Mouse (Mus musculus) layer of hippocampus, adult 9-11 months (tissue): Measurements from ENCODE around the gene Napsa.
A peak's percentile ranks its signal among the peaks of the same experiment; 100 is the strongest.

Source experiments
- DNase-seq: peaks from one replicate; pipeline ENCODE4 v3.0.0; 2022

Gene Napsa

DNA sequence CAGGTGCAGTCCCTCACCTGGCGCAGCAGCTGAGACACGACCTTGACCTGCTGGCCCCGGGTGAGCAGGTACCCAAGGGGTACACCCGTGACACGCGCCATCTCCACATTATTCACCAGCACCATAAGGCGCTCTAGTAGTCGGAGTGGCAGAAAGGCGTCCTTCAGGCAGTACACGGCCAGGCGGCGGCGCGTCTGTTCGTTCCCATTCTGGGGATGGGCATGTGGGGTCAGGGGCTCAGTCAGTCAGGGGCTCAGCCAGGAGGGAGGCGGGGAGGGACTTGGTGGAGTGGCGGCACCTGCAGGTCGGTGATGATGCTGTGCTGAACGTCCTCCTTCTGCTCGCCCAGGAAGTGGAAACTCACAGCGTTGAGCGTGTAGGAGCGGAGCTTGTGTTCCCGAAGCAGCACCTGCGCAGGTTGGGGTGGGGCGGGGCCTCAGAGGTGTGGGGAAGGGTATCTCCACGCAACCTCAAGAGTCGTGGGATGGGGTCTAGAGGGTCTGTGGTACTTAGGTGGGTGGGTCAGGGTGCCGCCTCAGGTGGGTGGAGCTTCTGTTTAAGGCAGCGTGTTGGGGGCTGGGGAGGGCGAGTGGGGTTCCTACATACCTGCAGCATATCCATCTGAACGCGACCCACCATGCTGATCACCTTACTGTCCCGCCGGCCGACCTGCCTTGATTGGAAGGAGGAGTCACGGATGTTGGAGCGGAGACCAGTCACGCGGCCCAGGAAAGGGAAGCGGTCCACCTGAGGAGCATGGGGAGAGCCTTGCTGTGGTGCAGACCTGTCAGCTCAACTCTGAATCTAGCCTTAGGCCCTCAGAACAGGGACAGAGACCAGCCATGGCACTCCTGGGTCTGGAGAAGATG lies 33.2 kb upstream of the Napsa start:
- DNase-seq, result no peak

DNA sequence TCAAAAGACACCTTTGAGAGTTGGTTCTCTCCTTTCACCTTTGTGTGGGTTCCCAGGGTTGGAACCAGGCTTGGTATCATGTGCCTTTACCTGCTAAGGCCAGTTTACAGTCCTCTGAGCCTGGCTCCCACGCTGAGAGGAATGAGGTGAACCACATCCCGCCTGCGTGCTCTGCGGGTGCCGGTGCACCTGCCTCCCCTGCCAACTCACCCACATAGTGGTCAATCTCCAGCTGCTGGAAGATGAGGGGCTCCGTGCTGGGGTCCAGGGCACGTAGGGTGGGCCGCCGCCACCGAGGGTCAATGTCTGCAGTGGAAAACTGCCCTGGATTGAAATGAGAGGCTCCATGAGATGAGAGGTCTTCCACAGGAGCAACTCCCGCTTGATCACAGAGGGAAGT lies 29.6 kb upstream of the Napsa start:
- no peak for DNase-seq

DNA sequence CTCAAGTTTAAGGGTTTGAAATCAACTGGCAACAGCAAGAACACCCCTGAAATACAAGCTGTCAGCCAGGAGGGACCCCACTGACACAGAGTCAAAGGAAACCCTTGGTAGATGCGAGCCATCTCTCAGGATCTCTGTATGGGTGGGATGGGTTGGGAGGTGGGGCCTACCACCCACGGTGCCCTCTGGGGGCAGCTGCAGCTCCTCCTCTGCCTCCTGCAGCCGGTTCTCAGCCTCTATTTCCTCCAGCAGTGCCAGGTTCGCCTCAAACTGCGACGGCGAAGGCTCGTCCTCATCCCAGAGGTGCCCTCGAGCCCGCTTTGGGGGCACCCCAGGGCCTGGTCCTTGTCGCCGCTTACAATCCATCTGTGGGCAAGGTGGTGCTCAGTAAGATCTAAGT lies 29.1 kb upstream of the Napsa start:
- no peak for DNase-seq

DNA sequence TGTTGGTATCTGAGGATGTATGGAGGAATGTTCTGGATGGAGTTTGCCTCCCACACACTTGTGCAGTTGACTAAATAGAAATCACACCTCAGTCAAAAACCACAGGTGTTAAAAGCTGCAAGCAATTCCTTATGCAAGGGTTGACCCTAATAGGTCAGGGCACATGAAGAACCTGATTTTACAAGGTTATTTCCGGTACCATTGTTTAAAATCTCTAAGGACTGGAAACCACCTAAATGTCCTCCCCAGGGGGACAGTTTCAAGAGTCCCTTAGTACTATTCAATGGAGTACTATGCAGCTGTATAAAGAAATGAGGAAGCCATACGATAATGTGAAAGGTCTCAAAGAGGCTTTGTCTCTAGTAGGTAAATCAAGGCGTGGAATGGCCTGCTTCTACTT lies 25.9 kb upstream of the Napsa start:
- DNase-seq, result no peak

DNA sequence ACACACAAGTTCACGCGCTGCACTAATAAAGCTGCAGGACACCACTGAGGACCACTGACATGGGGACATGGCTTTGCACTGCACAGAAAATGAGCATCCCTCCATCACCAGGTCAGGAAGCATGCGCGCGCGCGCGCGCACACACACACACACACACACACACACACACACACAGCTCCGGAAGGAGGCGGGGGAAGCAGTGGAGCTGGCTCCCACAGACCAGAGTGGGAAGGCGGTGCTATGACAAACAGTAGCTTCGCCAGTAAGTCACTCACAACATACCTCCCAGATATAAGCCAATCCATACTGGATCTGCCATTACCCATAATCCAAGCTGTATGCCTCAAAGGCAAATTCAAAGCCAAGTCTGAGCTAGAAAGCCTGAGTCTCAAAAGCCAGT lies 25.1 kb upstream of the Napsa start:
- no peak for DNase-seq

DNA sequence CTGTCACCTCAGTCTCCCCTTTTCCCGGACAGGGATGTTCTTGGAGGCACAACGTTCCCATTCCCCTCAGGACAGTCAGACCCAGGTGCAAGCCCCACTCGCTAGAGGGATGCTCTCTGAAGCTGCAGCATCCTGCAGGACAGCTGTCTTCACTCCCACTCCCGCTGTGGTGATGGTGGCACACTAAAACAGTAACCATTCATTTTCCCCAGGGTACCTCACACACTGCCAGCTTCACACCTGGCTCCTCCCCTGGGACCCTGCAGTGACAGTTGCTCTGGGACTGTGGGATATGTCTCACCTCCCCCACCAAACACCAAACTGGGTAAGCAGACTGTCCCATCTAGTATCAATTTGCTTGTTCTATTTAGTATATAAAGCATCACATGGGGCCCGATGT lies 24.5 kb upstream of the Napsa start:
- DNase-seq, result no peak

DNA sequence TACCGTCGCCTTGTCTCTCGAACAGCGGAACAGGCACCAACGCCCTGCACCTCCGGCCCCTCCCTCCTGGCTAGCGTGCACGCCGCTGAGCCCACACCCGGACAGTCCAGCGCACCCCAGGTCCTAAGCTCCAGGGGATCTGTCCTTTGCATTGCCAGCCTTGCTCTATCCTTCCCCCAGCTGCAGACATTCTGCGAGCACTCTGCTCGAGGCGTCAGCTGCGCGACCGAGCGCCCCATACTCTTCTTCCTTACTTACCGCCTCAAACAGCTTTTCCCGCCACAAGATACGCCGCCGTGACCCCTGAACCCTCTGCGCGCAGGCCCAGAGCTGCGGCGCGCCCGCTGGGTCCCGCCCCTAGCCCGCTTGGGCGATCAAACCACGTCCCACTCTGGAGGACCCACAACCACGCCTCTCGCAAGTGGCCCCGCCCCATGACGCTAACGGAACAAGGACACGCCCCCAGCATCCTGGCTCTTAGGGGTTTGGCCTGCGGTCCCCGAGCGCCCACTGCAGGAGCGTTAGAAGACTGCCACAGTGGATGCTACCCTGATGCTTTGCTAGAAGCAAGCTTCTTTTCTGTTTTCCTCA lies 23.6 kb upstream of the Napsa start, which contains the start of gene Pold1:
Pold1 (minus strand) TSS at position 353 of the 591 bp plus-strand sequence.
- peak; percentile 99 for DNase-seq

DNA sequence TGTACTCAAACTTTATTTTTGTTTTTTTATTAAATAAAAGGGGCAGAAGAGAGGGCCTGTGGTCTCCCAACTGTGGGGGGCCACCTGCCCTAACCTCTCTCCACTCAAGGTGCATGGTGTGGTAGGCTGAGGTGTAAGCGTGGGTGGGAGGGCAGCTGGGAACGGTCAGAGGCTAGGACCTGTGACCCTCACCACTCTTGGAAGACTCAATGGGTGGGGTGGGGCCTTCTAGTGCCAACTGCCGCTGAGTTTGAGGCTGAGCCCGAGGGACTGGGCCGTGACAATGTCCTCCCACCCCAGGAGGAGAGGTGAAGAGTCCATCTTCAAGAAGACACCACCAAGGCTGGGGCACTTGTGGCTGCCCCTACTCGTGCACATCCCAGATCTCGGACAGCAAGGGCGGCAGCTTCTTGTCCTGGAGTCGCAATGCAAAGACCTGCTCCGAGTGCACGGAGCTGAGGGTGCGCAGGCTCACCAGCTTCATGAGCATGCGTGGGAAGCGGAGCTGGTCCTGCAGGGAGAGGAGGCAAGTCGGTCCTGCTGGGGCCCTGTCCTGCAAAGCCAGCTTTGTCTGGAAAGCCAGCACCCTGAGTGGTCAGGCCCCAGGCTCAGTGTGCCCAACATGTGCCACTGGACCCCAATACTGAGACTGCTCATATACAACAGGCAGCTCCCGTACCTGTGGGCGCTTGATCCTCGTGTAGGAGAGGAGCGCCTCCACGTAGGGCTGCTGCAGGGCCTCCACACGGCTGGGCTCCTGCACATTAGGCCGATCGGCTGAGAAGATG lies 22.4 kb upstream of the Napsa start:
- DNase-seq, result no peak

DNA sequence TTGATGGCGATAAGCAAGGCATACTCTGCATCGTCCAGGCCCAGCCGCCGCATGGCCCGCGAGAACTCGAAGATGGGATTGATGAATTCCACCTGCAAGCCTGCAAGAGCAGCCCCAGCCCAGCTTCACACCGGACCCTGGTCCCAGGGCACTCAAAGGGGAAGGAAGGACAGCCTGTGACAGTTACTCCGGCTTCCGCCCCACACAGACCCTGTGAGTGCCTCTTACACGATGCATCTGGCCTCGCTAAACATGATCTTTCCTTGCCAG lies 21.8 kb upstream of the Napsa start:
- DNase-seq, result no peak

DNA sequence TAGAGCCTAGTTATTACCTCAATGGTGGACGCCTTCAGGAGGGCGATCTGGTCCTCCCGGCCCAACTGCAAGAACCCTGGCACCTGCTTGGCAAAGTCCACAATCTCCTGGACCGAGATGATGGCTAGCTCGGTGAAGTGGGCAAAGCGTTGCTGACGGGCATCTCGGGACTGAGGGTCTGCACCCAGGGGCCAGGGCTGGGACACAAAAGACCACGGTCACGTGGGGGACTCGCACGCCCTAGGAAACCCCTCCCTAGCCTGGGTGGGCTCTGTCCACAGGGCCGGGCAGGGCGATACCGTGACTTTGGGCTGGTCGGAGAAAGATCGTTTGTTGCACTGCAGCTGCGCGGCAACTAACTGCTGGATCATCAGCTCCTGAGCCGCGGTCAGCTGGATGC lies 20.9 kb upstream of the Napsa start:
- DNase-seq, result no peak

DNA sequence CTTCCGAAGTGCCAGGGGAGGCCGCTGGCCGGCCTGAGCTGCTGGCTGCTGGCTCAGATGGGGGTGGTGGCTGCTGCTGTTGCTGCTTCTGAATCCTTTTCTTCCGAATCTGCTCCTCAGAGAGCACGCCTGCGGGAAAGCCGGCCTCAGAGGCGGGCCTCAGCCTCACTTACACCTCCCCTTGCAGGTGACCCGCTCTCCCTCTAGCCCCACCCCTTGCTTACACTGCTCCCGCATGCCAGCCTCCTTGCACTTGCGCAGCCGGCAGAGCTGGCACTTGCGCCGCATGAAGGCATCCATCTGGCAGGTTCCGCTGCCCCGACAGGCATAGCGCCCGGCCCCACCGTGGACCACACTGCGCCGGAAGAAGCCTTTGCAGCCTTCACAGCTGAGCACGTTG lies 20.4 kb upstream of the Napsa start:
- DNase-seq, result no peak

DNA sequence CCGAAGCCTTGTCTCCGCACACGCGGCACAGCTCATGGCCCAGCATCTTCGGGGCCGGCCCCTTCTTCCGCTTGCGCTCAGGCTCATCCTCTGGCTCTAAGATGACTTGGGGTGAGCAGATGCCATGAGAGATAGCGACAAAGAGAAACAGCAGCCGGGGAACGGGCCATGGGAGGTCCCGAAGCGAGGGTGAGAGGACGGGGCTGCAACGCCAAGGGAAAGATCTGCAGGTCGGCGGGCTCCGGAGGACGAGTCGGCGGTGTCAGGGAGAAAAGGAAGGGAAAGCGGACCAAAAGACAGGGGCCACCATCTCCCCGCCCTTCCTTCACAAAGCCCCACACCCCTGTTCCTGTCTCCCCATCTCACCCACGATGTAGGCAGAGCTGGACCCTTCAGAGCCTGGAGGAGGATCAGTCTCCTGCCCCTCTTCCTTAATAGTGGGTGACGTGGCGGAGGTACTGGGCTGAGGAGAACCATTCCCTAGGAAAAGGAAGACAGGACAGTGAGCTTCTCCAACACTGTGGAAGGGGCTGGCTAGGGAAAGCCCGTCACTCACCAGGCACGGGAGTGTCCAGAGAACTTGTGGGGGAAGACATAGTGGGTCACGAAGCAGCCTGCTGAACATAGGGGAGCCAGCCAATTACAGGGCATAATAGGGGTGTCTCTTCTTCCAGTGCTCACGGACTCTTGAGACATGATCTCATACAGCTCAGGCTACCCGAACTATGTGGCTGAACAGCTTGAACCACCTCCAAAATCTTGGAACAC lies 19.9 kb upstream of the Napsa start:
- no peak for DNase-seq

DNA sequence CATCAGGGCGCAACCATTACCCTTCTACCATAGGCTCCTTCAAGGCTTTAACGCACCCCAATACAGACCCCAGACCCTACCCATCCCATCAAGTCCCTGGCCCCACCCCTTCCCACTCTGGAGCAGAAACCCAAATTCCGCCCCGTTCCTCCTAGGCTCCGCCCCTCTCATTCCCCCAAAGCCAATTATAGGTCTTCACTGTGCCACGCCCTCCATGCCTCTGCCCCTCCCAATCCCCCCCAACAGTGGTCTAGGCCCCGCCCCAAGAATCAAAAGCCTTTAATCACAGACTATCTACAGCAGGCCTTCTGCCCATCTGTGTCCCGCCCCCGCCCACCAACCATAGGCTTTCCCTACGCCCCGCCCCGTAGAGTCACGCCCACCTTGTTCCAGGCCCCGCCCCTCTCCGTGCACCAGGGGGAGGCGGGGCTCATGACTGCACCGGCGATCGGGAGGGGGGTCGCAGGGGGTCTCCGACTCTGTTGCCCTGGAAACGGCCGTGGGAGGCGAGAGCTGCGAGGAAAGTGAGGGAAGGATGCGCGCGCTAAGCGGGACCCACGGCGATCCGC lies 18.9 kb upstream of the Napsa start:
- DNase-seq, result peak; percentile 70

DNA sequence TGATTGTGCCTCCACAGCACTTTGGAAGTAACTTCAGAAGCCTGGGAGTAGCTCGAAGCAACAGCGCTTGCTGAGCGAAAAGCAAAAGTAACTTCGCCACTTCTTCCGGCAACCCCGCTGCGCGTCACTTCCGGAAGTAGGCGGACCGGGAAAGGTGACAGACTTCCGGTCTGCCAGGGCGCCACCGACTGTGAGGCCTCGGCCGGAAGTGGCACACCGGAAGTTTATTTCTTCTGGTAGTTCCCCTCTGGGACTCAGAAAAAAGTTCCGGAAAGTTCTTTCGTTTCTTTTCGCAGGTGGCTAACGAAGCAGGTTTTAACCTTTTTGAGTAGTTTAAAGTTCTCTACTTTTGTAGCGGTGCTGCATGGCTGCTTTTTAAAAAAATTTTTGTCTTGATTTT lies 18.4 kb upstream of the Napsa start, which contains the start of gene Nr1h2:
Nr1h2 (minus strand) TSS at position 126 of the 400 bp plus-strand sequence.
- DNase-seq, result peak; percentile 96

DNA sequence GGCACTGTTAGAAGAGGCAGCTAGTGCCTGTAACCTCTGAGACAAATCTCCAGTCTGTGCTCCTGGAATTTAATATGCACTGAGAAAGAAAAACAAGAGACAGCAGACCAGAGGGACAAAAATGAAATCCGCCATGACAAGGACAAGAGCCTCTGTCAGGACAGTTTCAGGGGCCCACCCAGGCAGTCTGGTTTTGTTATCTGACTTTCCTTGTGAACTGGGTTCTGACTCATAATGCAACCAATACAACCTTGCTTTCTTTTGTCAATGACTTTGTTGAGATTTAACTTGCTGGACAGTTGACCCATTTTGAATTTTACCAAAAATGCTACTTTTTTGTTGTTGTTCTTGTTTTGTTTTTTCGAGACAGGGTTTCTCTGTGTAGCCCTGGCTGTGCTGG lies 14.6 kb upstream of the Napsa start:
- DNase-seq, result no peak

DNA sequence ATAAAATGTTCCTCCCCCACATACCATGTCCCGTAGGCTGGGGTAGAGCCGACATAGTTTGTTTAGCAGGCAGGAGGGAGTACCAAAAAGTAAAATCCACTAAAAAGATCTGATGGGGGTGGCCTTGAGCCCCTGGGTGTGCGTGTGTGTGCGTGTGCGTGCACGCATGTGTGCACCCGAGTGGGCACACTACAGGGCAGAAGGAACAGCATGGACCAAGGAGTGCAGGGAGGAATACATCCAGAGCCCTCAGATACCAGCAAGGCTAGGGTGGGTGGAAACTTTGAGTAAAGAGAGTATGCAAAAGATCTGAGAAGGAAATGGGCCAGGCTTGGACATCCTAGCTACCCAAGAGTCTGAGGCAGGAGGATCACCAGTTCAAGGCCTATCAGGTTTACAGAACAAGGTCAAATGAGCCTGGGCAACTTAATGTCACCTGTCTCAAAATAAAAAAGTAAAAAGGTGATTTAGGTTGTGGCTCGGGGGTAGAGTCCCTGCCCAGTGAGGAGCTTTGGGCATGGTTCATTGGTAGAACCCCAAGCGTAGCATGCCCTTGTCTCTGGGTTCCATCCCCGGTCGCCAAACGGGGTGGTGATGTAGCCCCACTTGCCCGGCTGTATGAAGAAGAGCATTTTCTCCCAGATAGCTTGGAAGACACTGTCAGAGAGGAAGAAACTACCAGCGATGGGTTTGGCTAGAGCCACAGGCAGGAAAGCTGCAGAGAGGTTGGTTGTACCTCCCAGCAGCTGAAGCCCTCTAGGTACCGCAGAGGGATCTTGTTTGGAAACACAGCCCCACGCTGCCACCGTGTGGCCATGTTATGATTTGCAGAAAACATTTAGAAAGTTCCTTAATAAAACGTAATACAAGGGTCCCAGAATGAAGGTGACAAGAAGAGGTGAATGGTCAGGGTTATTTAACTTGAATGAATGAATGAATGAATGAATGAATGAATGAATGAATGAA lies 11.5 kb upstream of the Napsa start:
- peak; percentile 48 for DNase-seq

DNA sequence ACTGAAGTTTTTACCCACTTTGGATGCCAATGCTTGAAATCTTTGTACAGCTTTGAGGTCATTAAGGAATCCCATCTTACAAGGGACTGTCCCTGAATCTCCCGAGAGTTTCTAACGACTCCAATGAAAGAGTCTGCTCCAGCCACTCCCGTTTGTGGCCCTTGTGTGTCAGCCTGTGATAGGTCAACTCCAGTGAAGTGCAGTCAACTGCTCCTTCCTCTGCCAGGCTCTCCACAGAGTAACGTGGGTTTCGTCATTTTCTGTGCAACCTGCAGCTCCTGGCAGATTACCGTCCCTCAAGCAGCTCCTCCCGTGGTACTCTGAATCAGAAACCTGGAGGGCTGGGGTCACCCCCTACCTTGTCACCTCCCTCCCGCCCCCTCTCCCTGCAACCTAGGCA lies 8.9 kb upstream of the Napsa start:
- no peak for DNase-seq

DNA sequence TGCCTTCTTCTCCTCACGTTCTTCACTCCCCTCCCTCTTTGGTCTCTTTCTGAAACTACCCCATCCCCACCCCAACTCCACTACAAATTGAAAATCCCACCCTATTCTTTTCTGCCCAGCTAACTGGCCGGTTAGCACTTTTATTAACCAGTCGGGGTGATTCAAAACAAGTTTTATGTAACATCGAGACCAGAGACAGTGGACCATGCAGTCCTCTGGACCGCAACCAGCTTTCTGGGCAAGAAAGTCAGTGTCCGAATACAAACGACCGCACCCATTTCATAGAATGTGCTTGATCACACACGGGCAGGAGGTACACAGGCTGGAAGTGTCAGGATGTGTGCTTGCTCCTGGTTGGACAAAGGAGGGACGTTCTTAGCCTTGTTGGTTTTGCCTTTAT lies 7.7 kb upstream of the Napsa start:
- DNase-seq, result no peak

DNA sequence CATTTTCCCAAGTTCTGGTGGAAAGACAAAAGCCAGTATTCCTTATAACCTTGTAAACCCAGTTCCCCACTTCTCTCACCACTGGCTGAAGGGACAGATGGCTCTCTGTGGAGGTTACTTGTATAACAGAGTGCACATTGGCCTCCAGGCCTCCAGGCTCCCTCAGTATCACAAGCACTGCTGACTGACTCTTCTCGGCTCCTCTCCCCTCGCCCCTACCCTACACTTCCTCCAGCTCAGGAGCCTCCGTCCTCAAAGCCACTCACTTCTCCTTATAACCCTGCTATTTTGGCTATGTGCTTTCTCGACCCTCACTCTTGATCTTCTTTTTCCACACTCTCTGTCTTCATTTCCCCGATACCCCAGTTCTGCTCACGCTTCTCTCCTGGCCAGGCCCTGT lies 6.8 kb upstream of the Napsa start:
- no peak for DNase-seq

DNA sequence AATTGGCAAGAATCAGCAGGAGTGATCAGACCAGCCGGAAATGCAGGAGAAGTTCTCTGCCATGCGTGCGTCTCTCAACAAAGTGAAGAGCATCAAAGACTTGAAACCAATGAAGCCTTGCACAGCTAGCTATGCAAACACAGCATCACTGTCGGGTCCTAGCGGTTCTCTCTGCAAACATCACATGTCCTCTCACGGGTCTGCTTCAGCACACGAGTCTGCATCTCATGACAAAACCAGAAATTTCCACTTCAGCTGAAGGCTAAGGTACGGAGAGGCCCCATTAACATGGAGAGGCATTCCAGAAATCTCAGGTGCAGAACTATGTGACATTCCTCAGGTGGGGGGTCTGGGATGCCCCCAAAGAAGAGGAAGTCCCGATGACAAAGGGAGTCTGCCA lies 3.4 kb upstream of the Napsa start:
- no peak for DNase-seq

DNA sequence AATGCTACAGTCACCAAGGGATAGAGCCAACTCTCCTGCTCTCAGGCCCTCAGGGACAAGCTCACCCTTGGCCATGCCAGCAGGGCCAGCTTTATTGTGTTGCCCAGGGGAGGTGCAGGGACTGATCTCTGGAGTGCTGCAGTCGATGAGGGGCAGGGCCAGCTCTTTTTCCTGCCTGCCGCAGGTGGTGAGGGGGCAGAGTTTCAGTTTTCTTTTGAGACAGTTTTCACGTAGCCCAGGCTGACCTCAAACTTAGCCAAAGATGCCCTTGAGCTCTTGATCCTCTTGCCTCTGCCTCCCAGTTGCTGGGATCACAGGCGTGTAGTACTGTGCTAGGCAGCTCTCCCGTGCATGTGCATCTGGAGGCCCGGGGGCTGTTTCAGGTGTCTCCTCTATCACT lies 1.2 kb upstream of the Napsa start:
- no peak for DNase-seq

DNA sequence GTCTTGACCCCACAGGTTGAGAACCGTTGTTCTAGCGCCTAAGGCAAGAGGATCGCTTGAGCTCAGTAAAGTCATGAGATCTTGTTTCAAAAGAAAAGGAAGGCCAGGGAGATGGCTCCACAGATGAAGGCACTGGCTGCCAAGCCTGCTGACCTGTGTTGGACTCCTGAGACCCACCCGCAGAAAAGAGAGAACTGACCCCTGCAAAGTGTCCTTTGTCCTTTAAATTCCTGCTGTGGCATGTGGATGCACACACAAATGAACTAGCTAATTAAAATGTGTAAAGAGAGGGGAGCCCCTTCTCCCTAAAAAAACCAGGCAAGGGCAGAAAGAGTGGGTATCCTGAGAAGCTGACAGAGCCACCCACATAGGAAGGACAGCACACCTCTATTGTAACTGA lies 369 bp upstream of the Napsa start:
- no peak for DNase-seq
